Mouse (Mus musculus): ENCODE results near the gene Aurkb. TPM values are rescaled to one million over a fixed set of nuclear protein-coding genes. Genes with fewer than 3 reads are reported as not detected.
A peak's percentile ranks its signal among the peaks of the same experiment; 100 is the strongest.
"Not testable (repeated sequence)": the region's sequence is repeated elsewhere in the genome, so short reads cannot be mapped to it uniquely, and the experiment has no call there.

The Aurkb gene
- total RNA-seq, 2 experiments from 2014 or later: 41.5 to 41.7 TPM

DNA sequence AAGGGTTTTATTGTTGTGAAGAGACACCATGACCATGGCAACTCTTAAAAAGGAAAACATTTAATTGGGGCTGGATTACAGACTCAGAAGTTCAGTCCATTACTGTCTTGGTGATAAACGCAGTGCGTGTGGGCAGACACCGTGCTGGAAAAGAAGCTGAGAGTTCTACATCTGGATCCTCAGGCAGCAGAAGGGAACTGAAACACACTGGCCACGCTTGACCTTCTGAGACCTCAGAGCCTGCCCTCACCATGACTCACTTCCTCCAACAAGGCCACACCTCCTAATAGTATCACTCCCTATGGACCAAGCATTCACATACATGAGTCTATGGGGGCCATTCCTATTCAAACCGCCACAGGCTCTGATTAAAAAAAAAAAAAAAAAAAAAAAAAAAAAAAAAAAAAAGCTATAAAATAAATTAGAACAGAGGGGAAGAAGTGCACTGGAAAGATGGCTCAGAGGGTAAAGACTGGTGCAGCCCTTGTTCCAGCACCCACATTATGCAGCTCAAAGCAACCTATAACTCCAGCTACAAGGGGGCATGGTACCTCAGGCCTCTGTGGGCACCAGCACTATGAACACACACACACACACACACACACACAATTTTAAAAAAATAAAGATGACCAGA lies 33.5 kb downstream of the Aurkb start:
- DNase-seq (ENCODE audit: low spot score in 2 of 2): no peak

DNA sequence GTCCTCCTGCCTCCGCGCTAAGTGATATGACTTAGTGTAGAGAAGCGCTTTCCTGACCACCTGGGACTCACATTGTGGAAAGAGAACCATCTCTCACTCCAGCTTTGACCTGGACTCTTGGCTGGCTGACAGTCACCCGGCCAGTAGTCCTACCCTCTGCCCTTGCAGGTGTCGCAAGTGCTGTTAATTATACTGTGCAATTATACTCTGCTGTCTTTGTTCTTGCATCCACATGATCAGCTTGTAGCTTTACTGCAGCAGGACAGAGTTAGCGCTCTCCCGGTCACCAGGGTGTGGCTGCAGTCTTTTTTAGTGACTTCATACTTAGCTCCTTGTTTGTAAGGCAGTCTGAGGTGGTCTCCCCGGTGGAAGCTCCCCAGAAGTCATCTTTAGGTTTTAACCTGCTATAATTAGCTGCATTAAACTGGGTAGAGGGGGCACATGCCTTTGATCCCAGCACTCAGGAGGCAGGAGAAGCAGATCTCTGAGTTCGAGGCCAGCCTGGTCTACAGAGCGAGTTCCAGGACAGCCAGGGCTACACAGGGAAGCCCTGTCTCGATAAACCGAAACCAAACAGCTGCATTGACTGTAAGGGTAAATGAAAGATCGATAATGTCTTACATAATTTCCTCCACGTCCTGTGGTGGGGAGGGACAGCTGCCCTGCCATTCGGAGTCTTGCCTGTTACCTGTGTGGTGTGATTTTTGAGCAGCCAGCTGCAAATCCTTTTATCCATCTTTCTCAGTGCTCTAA lies 34.8 kb downstream of the Aurkb start:
- no peak for DNase-seq (ENCODE audit: low spot score in 2 of 2)

- DNase-seq (ENCODE audit: low spot score in 2 of 2): no peak
These were observed 35.4 kb downstream of the Aurkb start for GRCm38 (mm10) chr11:69080855-69081222.

- DNase-seq (ENCODE audit: low spot score in 2 of 2): no peak
These were observed 36.2 kb downstream of the Aurkb start for GRCm38 (mm10) chr11:69081613-69082012.

GRCm38 (mm10) chr11:69085608-69086007 lies 40.2 kb downstream of the Aurkb start:
- DNase-seq (ENCODE audit: low spot score in 2 of 2): no peak

DNA sequence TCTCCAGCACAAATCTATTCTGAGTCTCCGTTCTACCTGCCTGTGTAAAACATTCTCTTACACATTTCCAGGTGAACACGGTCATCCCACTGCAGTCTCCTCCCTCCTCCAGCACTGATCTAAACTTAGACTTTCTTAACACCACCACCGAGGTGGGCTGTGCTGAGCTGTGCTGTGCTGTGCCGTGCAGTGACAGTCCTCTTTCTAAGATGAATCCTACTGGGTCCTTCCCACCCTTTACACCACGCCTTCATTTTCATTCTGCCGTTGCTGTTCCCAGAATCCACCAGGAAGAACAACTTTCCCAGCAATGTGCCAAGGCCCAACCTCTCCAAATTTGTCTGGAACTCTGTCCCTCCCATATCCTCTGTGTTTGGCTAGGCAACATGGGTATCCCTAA lies 40.9 kb downstream of the Aurkb start:
- DNase-seq (ENCODE audit: low spot score in 2 of 2): no peak

DNA sequence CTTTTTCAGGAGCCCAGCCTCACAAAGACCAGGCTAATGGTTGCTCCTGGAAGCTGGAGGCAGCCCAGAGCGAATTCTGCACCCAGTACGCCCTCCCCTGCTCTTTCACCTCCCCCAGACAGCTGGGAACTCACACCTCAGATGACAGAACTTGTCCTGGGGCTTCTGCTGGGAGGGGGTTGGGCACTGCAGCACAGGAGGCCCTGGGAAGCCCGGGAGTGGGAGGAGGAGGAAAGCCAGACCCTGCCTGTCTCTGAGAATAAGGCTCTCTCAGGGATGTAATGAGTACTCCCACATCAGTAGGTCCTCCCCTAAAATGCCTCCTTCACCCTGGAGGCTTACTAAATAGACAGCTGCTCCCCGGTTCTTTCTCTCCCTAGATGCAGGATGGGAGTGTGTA lies 41.6 kb downstream of the Aurkb start:
- peak in 1 of 2 experiments; percentile 4 for DNase-seq (ENCODE audit: low spot score in 2 of 2)

GRCm38 (mm10) chr11:69087597-69087996 lies 42.1 kb downstream of the Aurkb start:
- no peak for DNase-seq (ENCODE audit: low spot score in 2 of 2)

GRCm38 (mm10) chr11:69088103-69088855 lies 42.8 kb downstream of the Aurkb start, which contains the start of gene Vamp2:
Gene Vamp2 (plus strand): TSS chr11:69088490.
- peak; percentile 69 to 82 for DNase-seq (ENCODE audit: low spot score in 2 of 2)

GRCm38 (mm10) chr11:69088856-69089615 lies 43.6 kb downstream of the Aurkb start:
- DNase-seq (ENCODE audit: low spot score in 2 of 2): no peak

DNA sequence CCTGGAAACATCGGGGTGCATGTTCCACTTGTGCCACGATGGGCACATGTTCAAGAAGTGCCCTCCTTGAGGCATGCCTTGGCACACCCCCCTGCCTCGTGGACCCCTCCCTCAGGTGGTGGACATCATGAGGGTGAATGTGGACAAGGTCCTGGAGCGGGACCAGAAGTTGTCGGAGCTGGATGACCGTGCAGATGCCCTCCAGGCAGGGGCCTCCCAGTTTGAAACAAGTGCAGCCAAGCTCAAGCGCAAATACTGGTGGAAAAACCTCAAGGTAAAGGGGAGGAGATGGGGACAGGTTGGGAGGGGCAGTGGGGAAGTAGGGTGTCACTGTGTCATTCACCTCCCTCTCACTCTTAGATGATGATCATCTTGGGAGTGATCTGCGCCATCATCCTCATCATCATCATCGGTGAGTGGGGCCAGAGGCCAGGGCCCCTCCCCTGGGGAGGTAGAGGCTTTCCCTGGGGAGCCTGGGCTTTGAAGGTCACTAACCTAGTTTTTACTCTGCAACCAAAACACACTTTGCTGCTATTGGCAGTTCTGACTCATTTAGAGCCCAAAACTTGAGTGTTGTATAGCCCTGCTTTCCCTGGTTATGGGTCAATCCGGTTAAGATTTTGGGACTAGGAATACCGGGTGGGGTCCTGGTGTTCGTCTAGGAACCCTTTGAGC lies 44.3 kb downstream of the Aurkb start:
- DNase-seq (ENCODE audit: low spot score in 2 of 2): peak in 1 of 2 experiments; percentile 26

DNA sequence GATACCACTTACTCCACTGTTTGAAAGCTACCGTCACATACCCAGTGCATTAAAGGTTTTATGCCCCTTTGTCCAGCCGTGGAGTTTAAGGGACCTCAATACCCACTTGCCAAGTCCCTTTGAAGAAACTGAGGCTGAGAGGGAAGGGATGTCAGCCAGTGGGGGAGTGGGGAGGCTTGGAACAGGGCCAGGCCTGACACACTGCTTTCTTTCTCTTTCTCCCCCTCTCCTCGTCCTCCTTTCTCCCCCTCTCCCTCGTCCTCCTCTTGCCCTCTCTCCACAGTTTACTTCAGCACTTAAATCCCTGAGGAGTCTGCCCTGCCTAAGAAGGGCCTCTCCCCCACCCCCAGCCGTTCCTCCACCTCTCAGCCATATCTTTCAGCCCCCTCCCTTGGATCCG lies 44.9 kb downstream of the Aurkb start:
- no peak for DNase-seq (ENCODE audit: low spot score in 2 of 2)

GRCm38 (mm10) chr11:69091566-69092385 lies 46.3 kb downstream of the Aurkb start:
- DNase-seq (ENCODE audit: low spot score in 2 of 2): no peak

GRCm38 (mm10) chr11:69092386-69092751 lies 46.9 kb downstream of the Aurkb start:
- peak; percentile 84 to 86 for DNase-seq (ENCODE audit: low spot score in 2 of 2)

DNA sequence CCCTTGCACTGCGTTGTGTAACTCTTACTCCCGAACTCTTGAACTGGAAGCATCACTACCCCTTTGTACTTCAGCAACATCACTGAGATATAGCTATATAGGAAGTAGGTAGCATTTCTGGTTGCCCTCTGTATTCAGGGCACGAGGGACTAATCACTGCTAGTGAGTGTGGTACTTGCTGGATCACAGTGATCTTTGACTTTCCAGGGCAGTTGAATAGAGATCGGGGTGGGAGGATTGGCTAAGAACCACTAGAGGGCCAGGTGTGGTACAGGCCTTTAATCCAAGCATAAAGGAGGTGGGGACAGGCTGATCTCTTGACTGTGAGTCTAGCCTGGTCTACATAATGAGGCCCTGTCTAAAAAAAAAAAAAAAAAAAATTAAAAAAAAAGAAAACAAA lies 47.4 kb downstream of the Aurkb start:
- no peak for DNase-seq (ENCODE audit: low spot score in 2 of 2)

GRCm38 (mm10) chr11:69093856-69094255 lies 48.4 kb downstream of the Aurkb start:
- not testable (repeated sequence) for DNase-seq (ENCODE audit: low spot score in 2 of 2)

GRCm38 (mm10) chr11:69094697-69095429 lies 49.4 kb downstream of the Aurkb start, which contains the start of gene Per1:
Gene Per1 (plus strand): TSS chr11:69095217.
- DNase-seq (ENCODE audit: low spot score in 2 of 2): peak; percentile 86 to 93

DNA sequence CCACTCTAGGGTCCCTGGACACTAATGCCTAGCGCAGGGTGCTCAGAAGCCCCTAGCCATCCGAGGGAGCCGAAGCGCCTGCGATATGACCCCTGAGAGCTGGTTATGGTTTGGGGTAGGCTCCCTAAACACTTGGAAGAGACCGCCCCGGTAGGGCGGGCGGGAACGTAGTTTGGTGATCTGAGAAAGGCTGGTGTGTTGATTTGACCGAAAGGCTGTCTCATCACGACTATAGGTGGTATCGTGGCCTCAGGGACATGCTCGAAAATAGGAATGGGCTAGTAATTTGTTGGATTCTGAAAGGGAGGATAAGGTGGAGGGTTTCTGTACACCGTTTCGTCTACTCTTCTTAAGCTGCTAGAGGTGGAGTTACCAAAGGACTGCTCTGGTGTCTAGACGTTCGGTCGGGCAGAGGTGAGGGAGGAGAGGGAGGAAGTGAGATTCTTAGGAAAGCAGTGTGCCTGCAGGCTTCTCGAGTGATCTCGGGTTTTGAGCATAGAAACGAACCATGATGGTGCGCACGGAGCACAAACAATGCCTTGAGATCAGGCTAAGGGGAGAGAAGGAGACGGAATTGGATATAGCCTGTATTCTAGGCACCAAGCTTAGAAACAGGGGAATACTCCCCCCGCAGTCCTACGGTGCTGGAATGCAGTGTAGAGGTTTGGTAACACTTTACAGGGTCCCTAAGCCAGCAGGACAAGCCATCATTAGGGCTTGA lies 50.2 kb downstream of the Aurkb start:
- DNase-seq (ENCODE audit: low spot score in 2 of 2): no peak
